Mouse (Mus musculus): Measurements from ENCODE around the gene Saa1. TPM values are rescaled to one million over a fixed set of nuclear protein-coding genes. Genes with fewer than 3 reads are reported as not detected.
A peak's percentile ranks its signal among the peaks of the same experiment; 100 is the strongest.
"Not testable (repeated sequence)": the region's sequence is repeated elsewhere in the genome, so short reads cannot be mapped to it uniquely, and the experiment has no call there.

Saa1 gene
- total RNA-seq (2021) = not detected

- DNase-seq (ENCODE audit: extremely low spot score in 1 of 2, low spot score in 2 of 2); intact Hi-C loops (cut with DNase I): not testable (repeated sequence)
Measured at GRCm38 (mm10) chr7:46742880-46743279, at the start of gene Saa1. Gene Saa1 (minus strand): TSS chr7:46742980.

- intact Hi-C loops (cut with DNase I) = no loop called here
- no peak for DNase-seq (ENCODE audit: extremely low spot score in 1 of 2, low spot score in 2 of 2)
Measured at GRCm38 (mm10) chr7:46789177-46789849, 46.5 kb upstream of the Saa1 start.

- intact Hi-C loops (cut with DNase I) = loop anchor here (5.0 to 10.0 kb wide), 3 partner anchors 42 to 136 kb away; partner anchors contain the start of genes Saal1 and Sergef
- peak in 1 of 2 experiments; percentile 16 for DNase-seq (ENCODE audit: extremely low spot score in 1 of 2, low spot score in 2 of 2)
Measured at GRCm38 (mm10) chr7:46770706-46771105, 27.9 kb upstream of the Saa1 start.

GRCm38 (mm10) chr7:46768451-46768850, 25.7 kb upstream of the Saa1 start:
- intact Hi-C loops (cut with DNase I) = no loop called here
- no peak for DNase-seq (ENCODE audit: extremely low spot score in 1 of 2, low spot score in 2 of 2)

DNA sequence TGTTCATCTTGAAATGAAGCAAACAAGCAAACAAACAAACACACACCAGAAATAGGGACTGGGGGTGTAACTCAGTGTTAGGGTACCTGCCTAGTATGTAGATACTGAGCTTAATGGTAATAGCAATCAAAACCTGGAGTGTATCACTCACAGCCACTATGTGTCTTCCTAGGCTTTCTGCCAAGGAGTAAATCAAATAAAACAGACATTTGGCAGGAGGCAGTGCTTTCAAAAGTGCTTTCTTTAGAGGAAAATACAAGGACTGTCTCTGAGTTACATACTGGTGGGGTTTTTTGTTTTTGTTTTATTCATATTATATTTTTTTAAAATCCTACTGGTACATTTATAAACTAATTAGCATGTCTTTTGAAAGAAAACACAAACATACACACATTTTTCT, 24.6 kb upstream of the Saa1 start:
- no peak for DNase-seq (ENCODE audit: extremely low spot score in 1 of 2, low spot score in 2 of 2)
- intact Hi-C loops (cut with DNase I) = no loop called here

- intact Hi-C loops (cut with DNase I) = no loop called here
- DNase-seq (ENCODE audit: extremely low spot score in 1 of 2, low spot score in 2 of 2) = no peak
Measured at GRCm38 (mm10) chr7:46764672-46765071, 21.9 kb upstream of the Saa1 start.

- DNase-seq (ENCODE audit: extremely low spot score in 1 of 2, low spot score in 2 of 2) = no peak
- intact Hi-C loops (cut with DNase I) = no loop called here
Measured at GRCm38 (mm10) chr7:46762601-46763000, 19.8 kb upstream of the Saa1 start.

DNA sequence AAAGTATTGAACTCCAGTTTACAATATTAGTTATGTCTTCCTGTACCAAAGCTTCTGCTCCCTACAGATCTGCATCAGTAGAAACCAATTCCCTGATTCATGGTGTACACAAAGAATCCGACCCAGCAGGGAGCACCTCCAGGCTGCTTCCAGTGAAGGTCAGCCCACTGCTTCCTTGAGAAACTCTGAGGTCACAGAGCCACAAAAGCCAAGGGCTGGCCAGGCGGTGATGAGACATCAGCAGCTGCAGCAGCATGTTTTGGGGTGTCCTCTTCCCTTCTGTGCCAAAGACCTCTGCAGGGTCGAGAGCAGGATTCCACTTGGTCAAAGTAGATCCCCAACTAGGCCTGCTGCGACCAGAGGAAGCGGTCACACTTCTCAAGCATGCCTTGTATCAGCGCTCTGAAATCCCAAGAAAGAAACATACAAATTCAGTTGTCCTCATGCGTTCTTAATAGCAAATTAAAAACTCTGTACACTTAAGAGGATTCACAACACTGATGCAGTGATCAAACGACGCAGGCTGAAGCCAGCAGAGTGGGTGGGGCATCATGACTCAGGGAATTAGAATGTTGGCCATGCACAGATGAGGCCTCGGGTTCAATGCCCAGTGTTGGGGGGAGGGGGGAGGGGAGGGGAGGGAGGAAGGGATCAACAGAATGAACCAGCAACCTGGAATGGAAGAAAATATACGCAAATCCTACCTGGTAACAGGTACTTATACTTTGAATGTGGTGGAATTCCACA, 18.4 kb upstream of the Saa1 start:
- DNase-seq (ENCODE audit: extremely low spot score in 1 of 2, low spot score in 2 of 2) = no peak
- intact Hi-C loops (cut with DNase I) = no loop called here

DNA sequence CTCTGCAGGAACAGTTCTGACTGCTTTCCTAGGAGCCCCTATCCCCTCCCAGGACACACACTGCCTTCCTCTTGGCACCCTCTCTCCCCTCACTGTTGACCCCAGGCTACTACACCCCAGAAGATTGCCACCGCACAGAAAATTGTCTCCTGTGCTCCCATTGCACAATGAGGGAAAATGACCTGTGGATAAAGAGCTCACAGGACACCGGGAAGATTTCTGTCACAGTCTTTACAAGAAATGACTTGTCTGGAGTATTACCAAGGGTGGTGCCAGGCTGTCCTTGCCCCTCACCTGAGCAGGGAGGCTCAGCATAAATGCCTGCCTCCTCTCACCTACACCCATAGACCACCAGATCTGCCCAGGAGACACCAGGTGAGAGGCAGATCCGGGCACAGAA, 8.7 kb upstream of the Saa1 start, which contains the start of gene Saa2:
Gene Saa2 (plus strand): TSS at position 301 of the 400 bp plus-strand sequence.
- no peak for DNase-seq (ENCODE audit: extremely low spot score in 1 of 2, low spot score in 2 of 2)
- intact Hi-C loops (cut with DNase I) = no loop called here

DNA sequence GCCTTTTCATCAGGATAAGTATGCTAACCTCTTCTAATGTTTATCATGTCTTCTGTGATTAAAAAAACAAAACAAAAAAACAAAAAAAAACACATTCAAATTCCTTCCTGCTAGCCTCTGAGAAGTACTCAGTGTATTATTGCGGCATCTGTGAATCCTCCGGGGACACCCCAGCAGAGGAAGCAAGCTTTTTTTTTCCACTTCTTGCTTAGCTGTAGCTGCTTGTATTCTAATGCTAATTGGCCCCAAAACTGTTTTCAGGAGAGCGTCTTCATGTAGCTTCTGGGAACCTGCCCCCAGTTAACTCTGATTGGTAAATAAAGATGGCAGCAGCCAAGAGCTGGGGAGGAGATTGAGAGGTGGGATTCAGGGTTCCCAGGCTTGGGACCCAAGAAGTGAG, 5.7 kb upstream of the Saa1 start:
- DNase-seq (ENCODE audit: extremely low spot score in 1 of 2, low spot score in 2 of 2) = no peak
- intact Hi-C loops (cut with DNase I) = no loop called here

DNA sequence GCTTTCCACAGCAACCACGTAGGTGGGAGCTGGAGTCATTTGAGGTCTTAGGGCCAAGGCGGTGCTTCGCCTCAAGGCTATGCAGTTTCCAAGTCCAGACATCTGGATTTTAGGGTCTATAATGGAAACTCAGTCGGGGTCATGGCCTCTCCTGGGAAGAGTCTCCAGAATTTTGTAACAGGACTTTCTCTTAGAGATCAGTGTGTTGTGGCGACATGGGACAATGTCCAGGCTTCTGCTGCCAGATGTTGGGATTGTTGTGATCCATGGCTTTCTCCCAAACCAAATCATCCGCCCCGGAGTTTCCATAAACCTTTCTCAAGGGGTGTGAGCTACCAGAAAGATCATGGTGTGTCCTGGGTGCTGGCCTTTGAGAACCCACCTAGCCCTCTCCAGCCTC, 3.6 kb upstream of the Saa1 start:
- intact Hi-C loops (cut with DNase I) = no loop called here
- no peak for DNase-seq (ENCODE audit: extremely low spot score in 1 of 2, low spot score in 2 of 2)

DNA sequence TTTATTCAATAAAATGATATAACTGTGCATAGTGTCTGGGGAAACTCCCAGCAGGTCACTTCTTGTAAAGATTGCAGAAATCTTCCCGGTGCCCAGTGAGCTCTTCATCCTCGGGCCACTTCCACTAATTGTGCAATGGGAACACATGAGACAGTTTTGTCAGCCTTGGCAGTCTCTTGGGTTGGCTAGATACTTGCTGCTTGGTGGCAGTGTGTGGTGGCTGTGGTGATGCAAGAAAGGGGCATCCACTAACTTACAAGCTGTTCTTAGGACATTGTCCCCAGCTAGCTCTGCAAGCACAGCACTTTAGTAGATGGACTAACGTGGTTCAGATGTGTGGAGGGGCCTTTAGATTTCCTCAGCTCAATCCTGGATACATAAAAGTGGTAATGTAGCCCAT, 3.0 kb upstream of the Saa1 start:
- intact Hi-C loops (cut with DNase I) = loop anchor here (1.0 kb wide), 1 partner anchor 12 kb away; no protein-coding TSS in a partner anchor
- no peak for DNase-seq (ENCODE audit: extremely low spot score in 1 of 2, low spot score in 2 of 2)

- DNase-seq (ENCODE audit: extremely low spot score in 1 of 2, low spot score in 2 of 2); intact Hi-C loops (cut with DNase I): not testable (repeated sequence)
Measured at GRCm38 (mm10) chr7:46740041-46740440, 2.7 kb downstream of the Saa1 start.

DNA sequence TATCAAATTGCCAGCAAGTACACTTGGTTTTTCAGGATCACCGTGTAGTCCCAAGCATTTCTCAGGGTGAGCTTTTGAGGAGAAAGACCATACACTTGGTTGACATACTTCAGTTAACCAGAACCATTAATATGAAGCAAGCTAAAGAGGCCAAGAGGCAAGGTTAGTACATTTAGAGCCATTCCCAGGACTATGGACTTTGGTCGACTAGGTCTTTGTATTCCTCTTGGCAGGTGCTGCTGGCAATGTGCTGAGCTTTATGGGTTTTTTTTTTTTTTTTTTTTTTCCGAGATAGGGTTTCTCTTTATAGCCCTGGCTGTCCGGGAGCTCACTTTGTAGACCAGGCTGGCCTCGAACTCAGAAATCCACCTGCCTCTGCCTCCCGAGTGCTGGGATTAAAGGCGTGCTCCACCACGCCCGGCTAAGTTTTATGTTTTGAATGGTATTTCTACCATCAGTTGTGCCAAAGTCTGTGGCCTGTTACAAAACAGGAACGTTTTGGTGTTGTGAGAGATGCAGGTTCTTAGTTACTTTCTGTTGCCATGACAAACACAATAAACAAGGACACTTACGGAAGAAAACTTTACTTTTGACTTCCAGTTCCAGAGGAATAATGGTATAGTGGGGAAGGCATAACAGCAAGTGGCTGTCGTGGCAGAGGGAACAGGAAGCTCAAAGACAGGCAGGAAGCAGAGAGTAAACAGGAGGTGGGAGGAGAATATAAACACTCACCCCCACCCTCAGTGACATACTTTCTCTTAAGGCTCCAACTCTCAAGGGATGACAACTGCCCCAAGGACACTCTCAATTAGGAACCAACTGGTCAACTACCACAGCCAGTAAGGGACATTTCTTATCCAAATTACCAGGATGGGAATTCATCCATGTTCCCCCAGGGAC, 4.0 kb downstream of the Saa1 start:
- DNase-seq (ENCODE audit: extremely low spot score in 1 of 2, low spot score in 2 of 2) = no peak
- intact Hi-C loops (cut with DNase I) = no loop called here

GRCm38 (mm10) chr7:46734983-46735382, 7.8 kb downstream of the Saa1 start:
- intact Hi-C loops (cut with DNase I) = loop anchor here (1.0 kb wide), 1 partner anchor 10 kb away; no protein-coding TSS in a partner anchor

GRCm38 (mm10) chr7:46732458-46732857, 10.3 kb downstream of the Saa1 start, which contains the start of gene Saa4:
Gene Saa4 (minus strand): TSS chr7:46732603.
- no peak for DNase-seq (ENCODE audit: extremely low spot score in 1 of 2, low spot score in 2 of 2)
- intact Hi-C loops (cut with DNase I) = no loop called here

More at GRCm38 (mm10) chr7:46734983-46735382, 7.8 kb downstream of the Saa1 start:
- no peak for DNase-seq (ENCODE audit: extremely low spot score in 1 of 2, low spot score in 2 of 2)

DNA sequence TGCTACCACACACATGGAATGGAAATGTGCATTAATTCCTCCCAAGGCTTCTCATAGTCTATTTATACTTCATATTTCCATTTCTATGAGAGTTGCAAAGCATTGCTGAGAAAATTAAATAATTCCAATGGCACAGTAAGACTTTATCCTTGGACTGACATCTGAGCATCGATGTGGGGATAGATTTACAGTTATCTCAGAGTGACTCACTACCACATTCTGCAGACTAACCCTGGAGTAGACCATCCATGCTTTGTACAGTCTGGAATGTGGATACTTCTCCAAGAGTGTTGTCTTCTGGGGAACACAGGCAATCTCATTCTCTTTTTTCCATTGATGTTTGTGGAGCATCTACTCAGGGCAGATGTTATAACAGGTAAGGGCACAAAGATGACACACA, 15.2 kb downstream of the Saa1 start:
- intact Hi-C loops (cut with DNase I) = no loop called here
- DNase-seq (ENCODE audit: extremely low spot score in 1 of 2, low spot score in 2 of 2) = no peak

GRCm38 (mm10) chr7:46724396-46724795, 18.4 kb downstream of the Saa1 start:
- intact Hi-C loops (cut with DNase I) = no loop called here
- no peak for DNase-seq (ENCODE audit: extremely low spot score in 1 of 2, low spot score in 2 of 2)

GRCm38 (mm10) chr7:46723849-46724248, 18.9 kb downstream of the Saa1 start:
- intact Hi-C loops (cut with DNase I) = no loop called here
- no peak for DNase-seq (ENCODE audit: extremely low spot score in 1 of 2, low spot score in 2 of 2)
